11 mouse cellular contexts compared by ENCODE assay signal in genomic region chr11:94957693-94958064, GRCm38 (mm10). TPM values are rescaled to one million over a fixed set of nuclear protein-coding genes. Genes with fewer than 3 reads are reported as not detected.
A peak's percentile ranks its signal among the peaks of the same experiment; 100 is the strongest.
DNase-seq lines count a peak whose midpoint lies in the region; ATAC-seq lines count a peak whose summit lies in the region.
"Had no signal": no experiment of that assay in that cellular context is flagged by ENCODE, and none has a peak within 500 bp of the region (broad histone marks: within the 10 kb centered on the region; RNA-seq: fewer than 3 reads in every experiment).

No protein-coding gene starts in this region.

- no peak overlapping the region for H3K4me2 ChIP-seq in heart, embryonic 11.5 days

- H3K9me3 ChIP-seq in heart, embryonic 11.5 days (replicated peaks; ENCODE audit: control insufficient read depth, low read length), result no peaks in the 10 kb centered on the region
- H3K9me3 ChIP-seq in limb, embryonic 10.5 days (replicated peaks), result no peaks in the 10 kb centered on the region
- H3K9me3 ChIP-seq: neural tube, embryonic 12.5 days had no signal

- peak overlapping the region; percentile 50; the same call in 1 of the 2 replicates for H3K27ac ChIP-seq in heart, embryonic 11.5 days (ENCODE audit: low read depth, low read length)
- peak overlapping the region; percentile 58 for H3K27ac ChIP-seq in limb, embryonic 10.5 days
- H3K27ac ChIP-seq: neural tube, embryonic 12.5 days had no signal

- H3K36me3 ChIP-seq in heart, embryonic 11.5 days (ENCODE audit: control insufficient read depth, insufficient read depth, low read length), result no peaks in the 10 kb centered on the region
- no peaks in the 10 kb centered on the region for H3K36me3 ChIP-seq in limb, embryonic 10.5 days
- H3K36me3 ChIP-seq: neural tube, embryonic 12.5 days had no signal

- H3K4me1 ChIP-seq in heart, embryonic 11.5 days (ENCODE audit: control insufficient read depth, insufficient read depth, low read length), result peaks cover 7% of the 10 kb centered on the region; the same call in 1 of the 2 replicates
- H3K4me1 ChIP-seq in limb, embryonic 10.5 days, result peaks cover 10% of the 10 kb centered on the region
- H3K4me1 ChIP-seq: neural tube, embryonic 12.5 days had no signal

- ATAC-seq in heart, embryonic 11.5 days (replicated peaks; ENCODE audit: insufficient number of reproducible peaks, low FRiP score, low TSS enrichment), result no peak

- 0 out of 2 replicates have a peak, but pooled peaks cover 2% of the 10 kb centered on the region for H3K27me3 ChIP-seq in heart, embryonic 11.5 days (ENCODE audit: control insufficient read depth, insufficient read depth, low read length)
- peaks cover 4% of the 10 kb centered on the region; the same call in 1 of the 2 replicates for H3K27me3 ChIP-seq in limb, embryonic 10.5 days (ENCODE audit: low read depth, poor library complexity, severe bottlenecking)
- H3K27me3 ChIP-seq: neural tube, embryonic 12.5 days had no signal

- no peak overlapping the region for H3K4me3 ChIP-seq in heart, embryonic 11.5 days (ENCODE audit: low read depth, low read length)
- no peak overlapping the region for H3K4me3 ChIP-seq in limb, embryonic 10.5 days
- H3K4me3 ChIP-seq: neural tube, embryonic 12.5 days had no signal

- no peak overlapping the region for H3K9ac ChIP-seq in heart, embryonic 11.5 days (ENCODE audit: low read depth, low read length)
- H3K9ac ChIP-seq: neural tube, embryonic 12.5 days had no signal

- peak; percentile 60 for DNase-seq in gastrocnemius, adult 18-20 months (ENCODE audit: low spot score)
- DNase-seq in gastrocnemius, postnatal 25 days, result no peak
- DNase-seq in ES-CJ7 (ENCODE audit: low read depth, low spot score), result peak; percentile 88
- DNase-seq in limb, embryonic 10.5 days (ENCODE audit: low spot score), result no peak
- no peak for DNase-seq in urinary bladder, adult 2 months (ENCODE audit: low spot score)
- DNase-seq in adrenal gland, postnatal 14 days, result no peak
- DNase-seq in thymus, adult 18-20 months, result no peak

- WGBS in heart, embryonic 11.5 days (ENCODE audit: insufficient replicate concordance), result 77% methylated on average over 9 of the region's 9 CpGs
- 86% methylated on average over 9 of the region's 9 CpGs for WGBS in limb, embryonic 10.5 days

RNA-seq across cellular contexts. Expression of gene Hils1, which starts 9.7 kb away (rescaled TPM):
- total RNA-seq in gastrocnemius, adult 18-20 months (2021), result not detected
- total RNA-seq in gastrocnemius, postnatal 25 days (2021), result not detected
- polyA plus RNA-seq in heart, embryonic 11.5 days (2014; fragmentation: Nextera tagmentation; extraction: Ambion mirVana), result 0.24 TPM in 1 of 2 replicates, not detected in the other
- polyA plus RNA-seq in limb, embryonic 10.5 days (2016; fragmentation: Nextera tagmentation; extraction: Ambion mirVana), result not detected in 2 replicates
- polyA plus RNA-seq in urinary bladder, adult 2 months (2012; rRNA removed), result 0.19 and 0.22 TPM in 2 replicates
- not detected in 2 replicates for total RNA-seq in adrenal gland, postnatal 14 days (2021)
- total RNA-seq: adrenal gland, postnatal 25 days had no signal
- polyA plus RNA-seq: embryonic facial prominence, embryonic 11.5 days; neural tube, embryonic 12.5 days had no signal

RNA-seq across cellular contexts. Expression of gene Sgca, which starts 18.4 kb away (rescaled TPM):
- total RNA-seq in gastrocnemius, adult 18-20 months (2021), result 100 to 1,000 TPM; 283 to 304 TPM
- total RNA-seq in gastrocnemius, postnatal 25 days (2021), result 100 to 1,000 TPM; 255 to 276 TPM
- 24.7 and 25.3 TPM in 2 replicates for polyA plus RNA-seq in heart, embryonic 11.5 days (2014; fragmentation: Nextera tagmentation; extraction: Ambion mirVana)
- polyA plus RNA-seq in limb, embryonic 10.5 days (2016; fragmentation: Nextera tagmentation; extraction: Ambion mirVana), result 0.23 TPM in 1 of 2 replicates, not detected in the other
- polyA plus RNA-seq in urinary bladder, adult 2 months (2012; rRNA removed), result 69.2 and 93.5 TPM in 2 replicates
- total RNA-seq in adrenal gland, postnatal 14 days (2021), result 0.26 TPM in 1 of 2 replicates, not detected in the other
- total RNA-seq: adrenal gland, postnatal 25 days had no signal

RNA-seq across cellular contexts. Expression of gene Col1a1, which starts 21.7 kb away (rescaled TPM):
- 10 to 100 TPM; 64.6 to 65.0 TPM for total RNA-seq in gastrocnemius, adult 18-20 months (2021)
- 1,000 to 10,000 TPM; 1,080 to 1,200 TPM for total RNA-seq in gastrocnemius, postnatal 25 days (2021)
- 129 and 157 TPM in 2 replicates for polyA plus RNA-seq in heart, embryonic 11.5 days (2014; fragmentation: Nextera tagmentation; extraction: Ambion mirVana)
- polyA plus RNA-seq in limb, embryonic 10.5 days (2016; fragmentation: Nextera tagmentation; extraction: Ambion mirVana), result 81.4 and 104 TPM in 2 replicates
- 953 and 1,532 TPM in 2 replicates for polyA plus RNA-seq in urinary bladder, adult 2 months (2012; rRNA removed)
- 358 and 494 TPM in 2 replicates for total RNA-seq in adrenal gland, postnatal 14 days (2021)

RNA-seq across cellular contexts. Expression of gene Ppp1r9b, which starts 33.2 kb away (rescaled TPM):
- 10 to 100 TPM; 16.1 to 24.5 TPM for total RNA-seq in gastrocnemius, adult 18-20 months (2021)
- total RNA-seq in gastrocnemius, postnatal 25 days (2021), result 10 to 100 TPM; 21.8 to 30.0 TPM
- polyA plus RNA-seq in heart, embryonic 11.5 days (2014; fragmentation: Nextera tagmentation; extraction: Ambion mirVana), result 11.4 and 16.3 TPM in 2 replicates
- 9.9 and 10.8 TPM in 2 replicates for polyA plus RNA-seq in limb, embryonic 10.5 days (2016; fragmentation: Nextera tagmentation; extraction: Ambion mirVana)
- 16.0 and 35.7 TPM in 2 replicates for polyA plus RNA-seq in urinary bladder, adult 2 months (2012; rRNA removed)
- total RNA-seq in adrenal gland, postnatal 14 days (2021), result 101 and 109 TPM in 2 replicates

RNA-seq across cellular contexts. Expression of gene Samd14, which starts 52.0 kb away (rescaled TPM):
- total RNA-seq in gastrocnemius, adult 18-20 months (2021), result under 1 TPM; 0.34 to 0.52 TPM
- total RNA-seq in gastrocnemius, postnatal 25 days (2021), result under 1 TPM; 0.61 to 0.80 TPM
- polyA plus RNA-seq in heart, embryonic 11.5 days (2014; fragmentation: Nextera tagmentation; extraction: Ambion mirVana), result 16.0 and 16.3 TPM in 2 replicates
- 29.7 and 39.2 TPM in 2 replicates for polyA plus RNA-seq in limb, embryonic 10.5 days (2016; fragmentation: Nextera tagmentation; extraction: Ambion mirVana)
- polyA plus RNA-seq in urinary bladder, adult 2 months (2012; rRNA removed), result 5.8 and 9.6 TPM in 2 replicates
- 5.4 and 7.3 TPM in 2 replicates for total RNA-seq in adrenal gland, postnatal 14 days (2021)

Comparison
In these comparisons a context has a peak if more than half of its experiments do, and no peak if none do; other contexts are left out.
1. DNase-seq: peak in gastrocnemius, adult 18-20 months (single experiment) and ES-CJ7 (single experiment); none in gastrocnemius, postnatal 25 days (single experiment), limb, embryonic 10.5 days (single experiment), urinary bladder, adult 2 months (single experiment), adrenal gland, postnatal 14 days (single experiment) and thymus, adult 18-20 months (0 of 2).
2. RNA of gene Sgca, which starts 18.4 kb away (total RNA-seq): 283 to 304 TPM in gastrocnemius, adult 18-20 months and 255 to 276 TPM in gastrocnemius, postnatal 25 days; 0.26 TPM in adrenal gland, postnatal 14 days; every median in the first group is over 100 times any median in the second.